Mouse (Mus musculus): ENCODE measurements at regions not wholly inside any gene's neighbourhood (a gene's known extent, or its start where the extent isn't known, plus 50 kb on each side); places are given as distances from the start of the nearest gene placed in this dataset.

- TF ChIP-seq CTCF (IDR thresholded peaks at IDR 0.05; ENCODE audit: borderline replicate concordance, extremely low read depth, insufficient read depth, insufficient read length) (no peak), POLR2A (IDR thresholded peaks at IDR 0.05; ENCODE audit: borderline replicate concordance, extremely low read depth, insufficient read depth, insufficient read length, poor library complexity, severe bottlenecking) (no peak)
Observed at GRCm38 (mm10) chr8:31371656-31372055, 2056.9 kb upstream of the 5930422O12Rik start.
